ENCODE assay signal across 38 mouse cellular contexts in the genomic region with DNA sequence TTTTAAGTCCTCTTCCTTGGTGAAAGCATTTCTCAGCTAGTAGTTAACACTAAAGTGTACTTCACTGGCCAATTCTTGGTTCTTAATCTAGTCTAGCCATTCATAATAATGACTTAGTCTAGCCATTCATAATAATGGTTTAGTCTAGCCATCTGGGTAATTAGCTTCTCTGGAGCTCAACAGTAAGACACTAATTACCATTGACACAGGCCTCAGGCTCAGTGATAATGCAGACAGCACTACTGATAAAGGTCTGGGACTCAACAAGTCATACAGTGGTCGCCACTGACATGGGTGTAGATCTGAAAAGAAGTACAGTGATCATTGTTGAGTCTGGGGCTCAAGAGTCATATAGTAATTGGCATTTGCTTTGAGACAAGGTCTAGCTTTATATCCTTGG. TPM values are rescaled to one million over a fixed set of nuclear protein-coding genes. Genes with fewer than 3 reads are reported as not detected.
"Had no signal": no experiment of that assay in that cellular context is flagged by ENCODE, and none has a peak within 500 bp of the region (broad histone marks: within the 10 kb centered on the region; RNA-seq: fewer than 3 reads in every experiment).

No protein-coding gene starts in this region.

- ATAC-seq: hindbrain, postnatal 0 days; intestine, embryonic 16.5 days had no signal

- H3K4me3 ChIP-seq: gastrocnemius, adult 2 months; heart, embryonic 10.5 days; heart, embryonic 12.5 days; hindbrain, embryonic 13.5 days; hindbrain, embryonic 15.5 days; layer of hippocampus, adult 2 months; left cerebral cortex, adult 2 months; limb, embryonic 13.5 days; limb, embryonic 15.5 days had no signal

- H3K9me3 ChIP-seq: heart, embryonic 10.5 days; hindbrain, embryonic 13.5 days; hindbrain, embryonic 15.5 days; limb, embryonic 13.5 days; limb, embryonic 15.5 days had no signal

- H3K9ac ChIP-seq: heart, embryonic 12.5 days; hindbrain, embryonic 13.5 days; hindbrain, embryonic 15.5 days; limb, embryonic 13.5 days; limb, embryonic 15.5 days had no signal

- DNase-seq: gastrocnemius, adult 2 months; gastrocnemius, postnatal 10 days; gastrocnemius, postnatal 25 days; heart, adult 18-20 months; heart, postnatal 10 days; heart, postnatal 4 days; kidney, adult 11 months; kidney, adult 2 months; kidney, adult 9 months; kidney, postnatal 10 days; kidney, postnatal 25 days; kidney, postnatal 4 days; left cerebral cortex, postnatal 4 days had no signal

- H3K27me3 ChIP-seq: heart, embryonic 12.5 days; hindbrain, embryonic 13.5 days; hindbrain, embryonic 15.5 days; limb, embryonic 13.5 days; limb, embryonic 15.5 days had no signal

- H3K36me3 ChIP-seq: heart, embryonic 10.5 days; heart, embryonic 12.5 days; hindbrain, embryonic 13.5 days; hindbrain, embryonic 15.5 days; limb, embryonic 13.5 days; limb, embryonic 15.5 days had no signal

- H3K4me2 ChIP-seq: heart, embryonic 12.5 days; hindbrain, embryonic 13.5 days; hindbrain, embryonic 15.5 days; limb, embryonic 13.5 days; limb, embryonic 15.5 days had no signal

- H3K27ac ChIP-seq: gastrocnemius, adult 2 months; heart, embryonic 10.5 days; hindbrain, embryonic 13.5 days; hindbrain, embryonic 15.5 days; hindbrain, postnatal 0 days; layer of hippocampus, adult 2 months; left cerebral cortex, adult 2 months; limb, embryonic 13.5 days; limb, embryonic 15.5 days had no signal

- H3K4me1 ChIP-seq: heart, embryonic 10.5 days; heart, embryonic 12.5 days; hindbrain, embryonic 13.5 days; hindbrain, embryonic 15.5 days; limb, embryonic 13.5 days; limb, embryonic 15.5 days had no signal

RNA-seq across cellular contexts. Expression of gene Rnase9, which starts 16.8 kb away (rescaled TPM):
- total RNA-seq: gastrocnemius, adult 2 months; gastrocnemius, postnatal 10 days; gastrocnemius, postnatal 25 days; gastrocnemius, postnatal 4 days; granulocyte monocyte progenitor cell, adult 5-6 weeks; heart, adult 18-20 months; heart, adult 8-10 months; heart, postnatal 10 days; heart, postnatal 25 days; heart, postnatal 4 days; hindbrain, postnatal 0 days; layer of hippocampus, adult 2 months; layer of hippocampus, postnatal 10 days; layer of hippocampus, postnatal 25 days; left cerebral cortex, adult 2 months; left cerebral cortex, postnatal 14 days; left cerebral cortex, postnatal 4 days; liver, adult 2 months had no signal
- polyA plus RNA-seq: frontal cortex, adult 2 months; heart, embryonic 10.5 days; heart, embryonic 12.5 days; heart, embryonic 14.5 days; heart, embryonic 16.5 days; hindbrain, embryonic 11.5 days; hindbrain, embryonic 13.5 days; hindbrain, embryonic 15.5 days; hindbrain, postnatal 0 days; intestine, embryonic 14.5 days; intestine, embryonic 16.5 days; kidney, adult 2 months; limb, embryonic 11.5 days; limb, embryonic 13.5 days; limb, embryonic 15.5 days; liver, adult 2 months had no signal

RNA-seq across cellular contexts. Expression of gene Rnase10, which starts 17.3 kb away (rescaled TPM):
- total RNA-seq: gastrocnemius, adult 2 months; gastrocnemius, postnatal 25 days; gastrocnemius, postnatal 4 days; layer of hippocampus, adult 2 months; layer of hippocampus, postnatal 25 days; left cerebral cortex, adult 2 months had no signal
- polyA plus RNA-seq: hindbrain, embryonic 11.5 days; hindbrain, embryonic 13.5 days; hindbrain, embryonic 15.5 days; hindbrain, postnatal 0 days; kidney, adult 2 months; kidney, embryonic 16.5 days; limb, embryonic 11.5 days; limb, embryonic 13.5 days had no signal

RNA-seq across cellular contexts. Expression of gene Rnase11, which starts 25.1 kb away (rescaled TPM):
- total RNA-seq: gastrocnemius, adult 2 months; gastrocnemius, postnatal 10 days; gastrocnemius, postnatal 25 days; gastrocnemius, postnatal 4 days; granulocyte monocyte progenitor cell, adult 5-6 weeks; heart, adult 18-20 months; heart, adult 8-10 months; heart, postnatal 10 days; heart, postnatal 25 days; heart, postnatal 4 days; hindbrain, postnatal 0 days; layer of hippocampus, adult 2 months; layer of hippocampus, postnatal 10 days; layer of hippocampus, postnatal 25 days; left cerebral cortex, adult 2 months; left cerebral cortex, postnatal 14 days; left cerebral cortex, postnatal 4 days; liver, adult 2 months had no signal
- polyA plus RNA-seq: frontal cortex, adult 2 months; heart, embryonic 10.5 days; heart, embryonic 12.5 days; heart, embryonic 14.5 days; heart, embryonic 16.5 days; hindbrain, embryonic 11.5 days; hindbrain, embryonic 13.5 days; hindbrain, embryonic 15.5 days; hindbrain, postnatal 0 days; intestine, embryonic 14.5 days; intestine, embryonic 16.5 days; kidney, adult 2 months; kidney, embryonic 16.5 days; limb, embryonic 11.5 days; limb, embryonic 13.5 days; limb, embryonic 15.5 days; liver, adult 2 months had no signal

RNA-seq across cellular contexts. Expression of gene Rnase12, which starts 32.6 kb away (rescaled TPM):
- total RNA-seq: gastrocnemius, adult 2 months; gastrocnemius, postnatal 10 days; gastrocnemius, postnatal 25 days; gastrocnemius, postnatal 4 days; heart, adult 18-20 months; heart, adult 8-10 months; heart, postnatal 10 days; heart, postnatal 25 days; heart, postnatal 4 days; hindbrain, postnatal 0 days; layer of hippocampus, adult 2 months; layer of hippocampus, postnatal 10 days; layer of hippocampus, postnatal 25 days; left cerebral cortex, adult 2 months; left cerebral cortex, postnatal 14 days; left cerebral cortex, postnatal 4 days; liver, adult 2 months had no signal
- polyA plus RNA-seq: heart, embryonic 16.5 days; hindbrain, embryonic 11.5 days; hindbrain, embryonic 13.5 days; hindbrain, embryonic 15.5 days; kidney, adult 2 months; limb, embryonic 11.5 days; limb, embryonic 13.5 days; limb, embryonic 15.5 days; liver, adult 2 months had no signal

RNA-seq across cellular contexts. Expression of gene Olfr750, which starts 49.4 kb away (rescaled TPM):
- total RNA-seq: gastrocnemius, adult 2 months; gastrocnemius, postnatal 10 days; gastrocnemius, postnatal 25 days; gastrocnemius, postnatal 4 days; granulocyte monocyte progenitor cell, adult 5-6 weeks; heart, adult 18-20 months; heart, adult 8-10 months; heart, postnatal 10 days; heart, postnatal 25 days; heart, postnatal 4 days; hindbrain, postnatal 0 days; layer of hippocampus, adult 2 months; layer of hippocampus, postnatal 10 days; layer of hippocampus, postnatal 25 days; left cerebral cortex, adult 2 months; left cerebral cortex, postnatal 14 days; left cerebral cortex, postnatal 4 days; liver, adult 2 months had no signal
- polyA plus RNA-seq: frontal cortex, adult 2 months; heart, embryonic 10.5 days; heart, embryonic 12.5 days; heart, embryonic 14.5 days; heart, embryonic 16.5 days; hindbrain, embryonic 11.5 days; hindbrain, embryonic 13.5 days; intestine, embryonic 14.5 days; intestine, embryonic 16.5 days; kidney, adult 2 months; kidney, embryonic 16.5 days; limb, embryonic 11.5 days; limb, embryonic 15.5 days; liver, adult 2 months had no signal
